Mouse (Mus musculus) liver, embryonic 15.5 days (tissue): ENCODE measurements at regions not wholly inside any gene's neighbourhood (a gene's known extent, or its start where the extent isn't known, plus 50 kb on each side); places are given as distances from the start of the nearest gene placed in this dataset. TPM values are rescaled to one million over a fixed set of nuclear protein-coding genes. Genes with fewer than 3 reads are reported as not detected.
A peak's percentile ranks its signal among the peaks of the same experiment; 100 is the strongest.

Source experiments
- ATAC-seq: fragments of 200-750 bp; cut with Nextera tagmentation; 2 replicates; pipeline ENCODE4 v1.8.0; 2017; ENCODE audit warnings: moderate number of reproducible peaks, mild to moderate bottlenecking, moderate library complexity; ENCODE audit not compliant: insufficient read depth
- H3K27ac ChIP-seq: fragments of 300-500 bp; sonication (generic); replicated peaks from 2 replicates; pipeline ENCODE4 v1.5.1; 2015; ENCODE audit warnings: mild to moderate bottlenecking, inconsistent platforms
- H3K27me3 ChIP-seq: fragments of 300-500 bp; sonication (generic); 2 replicates; pipeline ENCODE4 v1.6.1; 2015; ENCODE audit warnings: mild to moderate bottlenecking, inconsistent platforms
- H3K36me3 ChIP-seq: fragments of 300-500 bp; sonication (generic); replicated peaks from 2 replicates; pipeline ENCODE4 v1.6.1; 2015; ENCODE audit warnings: moderate library complexity, mild to moderate bottlenecking, inconsistent platforms
- H3K4me1 ChIP-seq: fragments of 300-500 bp; sonication (generic); replicated peaks from 2 replicates; pipeline ENCODE4 v1.6.1; 2015; ENCODE audit warnings: inconsistent platforms
- H3K4me2 ChIP-seq: fragments of 300-500 bp; sonication (generic); 2 replicates; pipeline ENCODE4 v1.6.1; 2015; ENCODE audit warnings: moderate library complexity, mild to moderate bottlenecking, inconsistent platforms
- H3K4me3 ChIP-seq: fragments of 300-500 bp; sonication (generic); replicated peaks from 2 replicates; pipeline ENCODE4 v1.5.1; 2015; ENCODE audit warnings: mild to moderate bottlenecking, inconsistent platforms
- H3K9ac ChIP-seq: fragments of 300-500 bp; sonication (generic); 2 replicates; pipeline ENCODE4 v1.6.1; 2015; ENCODE audit warnings: moderate library complexity, mild to moderate bottlenecking, inconsistent platforms
- H3K9me3 ChIP-seq: fragments of 300-500 bp; sonication (generic); replicated peaks from 2 replicates; pipeline ENCODE4 v1.6.1; 2016; ENCODE audit warnings: inconsistent platforms
- WGBS: fragments of 180-500 bp; shearing (Covaris S2); methylation state at CpG from one replicate; pipeline ENCODE4 v1.1.7; 2015; ENCODE audit warnings: mixed read lengths; ENCODE audit not compliant: insufficient replicate concordance; 5-methylcytosine and 5-hydroxymethylcytosine counted together
- microRNA counts: library from miRNA; unstranded; fragments of <30 nt; microRNA quantifications from one replicate; lab custom pipeline; 2016
- microRNA-seq: library from miRNA; unstranded; fragments of <30 nt; microRNA quantifications from one replicate; pipeline ENCODE4, GENCODE M21; 2016

- H3K27ac ChIP-seq = no peak overlapping the region
- ATAC-seq = no peak
- H3K4me2 ChIP-seq = no peak overlapping the region
- no peaks in the 10 kb centered on the region for H3K36me3 ChIP-seq
- H3K4me1 ChIP-seq = no peaks in the 10 kb centered on the region
- no peaks in the 10 kb centered on the region for H3K9me3 ChIP-seq
- no peak overlapping the region for H3K9ac ChIP-seq
- WGBS = 63% methylated on average over 7 of the region's 7 CpGs
- H3K27me3 ChIP-seq = no peaks in the 10 kb centered on the region
- no peak overlapping the region for H3K4me3 ChIP-seq
These were observed 52.0 kb upstream of the Gadl1 start for GRCm38 (mm10) chr9:115857301-115857700.

GRCm38 (mm10) chr9:115858848-115859247 lies 50.4 kb upstream of the Gadl1 start:
- Histone ChIP-seq H3K4me3 (no peak overlapping the region), H3K4me1 (no peaks in the 10 kb centered on the region), H3K9me3 (no peaks in the 10 kb centered on the region), H3K27me3 (no peaks in the 10 kb centered on the region), H3K9ac (no peak overlapping the region), H3K36me3 (no peaks in the 10 kb centered on the region), H3K27ac (no peak overlapping the region), H3K4me2 (no peak overlapping the region)
- no peak for ATAC-seq
- 43% methylated on average over 3 of the region's 3 CpGs for WGBS

MicroRNAs encoded in the stretch of these regions (microRNA counts, 519-probe panel; counts per million panel counts)
- 2,271 counts per million, percentile 36 among the panel's probes with 10 or more counts for microRNA mmu-miR-467h+mmu-miR-669d+mmu-miR-669l (lab: Ali Mortazavi, UCI)

Small RNAs in the stretch of these regions (microRNA-seq; reads per million reads assigned to microRNA genes)
- gene Gm22243 (not detected), gene Gm25510 (not detected), gene Gm26303 (not detected), gene Mir467h (not detected)
